Mouse (Mus musculus) kidney, embryonic 15.5 days (tissue): ENCODE data around the gene Ciapin1. TPM values are rescaled to one million over a fixed set of nuclear protein-coding genes. Genes with fewer than 3 reads are reported as not detected.

ENCODE experiments used
- ATAC-seq: fragments of 200-750 bp; cut with Nextera tagmentation; replicated peaks from 2 replicates; pipeline ENCODE4 v1.8.0; 2017; ENCODE audit warnings: moderate TSS enrichment; ENCODE audit not compliant: low FRiP score
- H3K27ac ChIP-seq: fragments of 300-500 bp; sonication (generic); 2 replicates; pipeline ENCODE4 v1.5.1; 2015; ENCODE audit warnings: mild to moderate bottlenecking, inconsistent platforms
- H3K27me3 ChIP-seq: fragments of 300-500 bp; sonication (generic); 2 replicates; pipeline ENCODE4 v1.6.1; 2015; ENCODE audit warnings: inconsistent platforms
- H3K36me3 ChIP-seq: fragments of 300-500 bp; sonication (generic); 2 replicates; pipeline ENCODE4 v1.6.1; 2015; ENCODE audit warnings: inconsistent platforms
- H3K4me1 ChIP-seq: fragments of 300-500 bp; sonication (generic); 2 replicates; pipeline ENCODE4 v1.6.1; 2015; ENCODE audit warnings: inconsistent platforms
- H3K4me2 ChIP-seq: fragments of 300-500 bp; sonication (generic); 2 replicates; pipeline ENCODE4 v1.6.1; 2015; ENCODE audit warnings: moderate library complexity, mild to moderate bottlenecking, inconsistent platforms
- H3K4me3 ChIP-seq: fragments of 300-500 bp; sonication (generic); replicated peaks from 2 replicates; pipeline ENCODE4 v1.5.1; 2015; ENCODE audit warnings: mild to moderate bottlenecking, inconsistent platforms
- H3K9ac ChIP-seq: fragments of 300-500 bp; sonication (generic); 2 replicates; pipeline ENCODE4 v1.6.1; 2015; ENCODE audit warnings: mild to moderate bottlenecking, inconsistent platforms
- H3K9me3 ChIP-seq: fragments of 300-500 bp; sonication (generic); replicated peaks from 2 replicates; pipeline ENCODE4 v1.6.1; 2016; ENCODE audit warnings: inconsistent platforms
- WGBS: fragments of 180-500 bp; shearing (Covaris S2); methylation state at CpG from one replicate; pipeline ENCODE4 v1.1.7; 2015; ENCODE audit warnings: mixed read lengths; 5-methylcytosine and 5-hydroxymethylcytosine counted together
- polyA plus RNA-seq: library from polyadenylated mRNA; unstranded; fragments of >200 nt; fragmentation: Nextera tagmentation; extraction: Ambion mirVana; gene quantifications from 2 replicates; pipeline ENCODE4 v1.2.1, GENCODE M21; 2015

Gene Ciapin1
- polyA plus RNA-seq, 1 experiment from 2014 or later = 126 TPM

GRCm38 (mm10) chr8:94781838-94782235, 56.3 kb downstream of the Ciapin1 start:
- WGBS = 8% methylated on average over 11 of the region's 11 CpGs
- Histone ChIP-seq H3K4me3 (no peak overlapping the region), H3K9ac (no peak overlapping the region), H3K27ac (peak overlapping the region; percentile 49), H3K36me3 (no peaks in the 10 kb centered on the region), H3K4me2 (peak overlapping the region; percentile 35), H3K27me3 (no peaks in the 10 kb centered on the region), H3K9me3 (no peaks in the 10 kb centered on the region), H3K4me1 (peaks cover 31% of the 10 kb centered on the region)
- peak; percentile 89 for ATAC-seq

GRCm38 (mm10) chr8:94781155-94781837, 56.9 kb downstream of the Ciapin1 start:
- H3K4me3 ChIP-seq = no peak overlapping the region
- ATAC-seq = peak; percentile 7; the same call in 1 of the 2 replicates
- H3K4me2 ChIP-seq = peak overlapping the region; percentile 35
- 62% methylated on average over 7 of the region's 7 CpGs for WGBS
- no peaks in the 10 kb centered on the region for H3K9me3 ChIP-seq
- H3K27ac ChIP-seq = peak overlapping the region; percentile 49; the same call in 1 of the 2 replicates
- no peak overlapping the region for H3K9ac ChIP-seq
- peaks cover 31% of the 10 kb centered on the region for H3K4me1 ChIP-seq
- no peaks in the 10 kb centered on the region for H3K27me3 ChIP-seq
- no peaks in the 10 kb centered on the region for H3K36me3 ChIP-seq

GRCm38 (mm10) chr8:94780491-94781154, 57.5 kb downstream of the Ciapin1 start:
- no peak overlapping the region for H3K4me3 ChIP-seq
- H3K27me3 ChIP-seq = no peaks in the 10 kb centered on the region
- ATAC-seq = no peak
- H3K27ac ChIP-seq = no peak overlapping the region
- H3K9me3 ChIP-seq = no peaks in the 10 kb centered on the region
- H3K4me2 ChIP-seq = no peak overlapping the region
- H3K36me3 ChIP-seq = no peaks in the 10 kb centered on the region
- WGBS = 85% methylated on average over 21 of the region's 21 CpGs
- H3K9ac ChIP-seq = no peak overlapping the region
- H3K4me1 ChIP-seq = peaks cover 31% of the 10 kb centered on the region

GRCm38 (mm10) chr8:94779534-94780294, 58.4 kb downstream of the Ciapin1 start:
- 89% methylated on average over 16 of the region's 16 CpGs for WGBS
- no peak overlapping the region for H3K9ac ChIP-seq
- H3K4me2 ChIP-seq = no peak overlapping the region
- no peak overlapping the region for H3K4me3 ChIP-seq
- peak overlapping the region; percentile 82; the same call in 1 of the 2 replicates for H3K27ac ChIP-seq
- ATAC-seq = no peak
- H3K36me3 ChIP-seq = no peaks in the 10 kb centered on the region
- peaks cover 4% of the 10 kb centered on the region for H3K27me3 ChIP-seq
- H3K4me1 ChIP-seq = peaks cover 31% of the 10 kb centered on the region
- no peaks in the 10 kb centered on the region for H3K9me3 ChIP-seq

GRCm38 (mm10) chr8:94778895-94779533, 59.1 kb downstream of the Ciapin1 start:
- no peak; the same call in 1 of the 2 replicates for ATAC-seq
- Histone ChIP-seq H3K27me3 (peaks cover 11% of the 10 kb centered on the region), H3K9ac (no peak overlapping the region), H3K9me3 (no peaks in the 10 kb centered on the region), H3K4me3 (no peak overlapping the region), H3K4me2 (no peak overlapping the region), H3K27ac (peak overlapping the region; percentile 82), H3K36me3 (no peaks in the 10 kb centered on the region), H3K4me1 (peaks cover 32% of the 10 kb centered on the region)
- WGBS = 65% methylated on average over 10 of the region's 10 CpGs

- Histone ChIP-seq H3K4me2 (0 out of 2 replicates have a peak overlapping the region, but pooled peaks have one; percentile 19), H3K27me3 (peaks cover 16% of the 10 kb centered on the region), H3K4me3 (no peak overlapping the region), H3K27ac (peak overlapping the region; percentile 82), H3K36me3 (no peaks in the 10 kb centered on the region), H3K9ac (no peak overlapping the region), H3K9me3 (no peaks in the 10 kb centered on the region), H3K4me1 (peaks cover 38% of the 10 kb centered on the region)
- WGBS = 24% methylated on average over 5 of the region's 5 CpGs
- ATAC-seq = peak; percentile 59; the same call in 1 of the 2 replicates
Observed at GRCm38 (mm10) chr8:94778473-94778872, 59.7 kb downstream of the Ciapin1 start.

- Histone ChIP-seq H3K36me3 (no peaks in the 10 kb centered on the region), H3K27me3 (peaks cover 21% of the 10 kb centered on the region), H3K4me2 (0 out of 2 replicates have a peak overlapping the region, but pooled peaks have one; percentile 19), H3K9me3 (no peaks in the 10 kb centered on the region), H3K9ac (no peak overlapping the region), H3K27ac (peak overlapping the region; percentile 82), H3K4me3 (no peak overlapping the region), H3K4me1 (peaks cover 39% of the 10 kb centered on the region)
- no peak for ATAC-seq
- 66% methylated on average over 10 of the region's 10 CpGs for WGBS
Observed at GRCm38 (mm10) chr8:94778036-94778435, 60.1 kb downstream of the Ciapin1 start.

GRCm38 (mm10) chr8:94776346-94776745, 61.8 kb downstream of the Ciapin1 start:
- peaks cover 47% of the 10 kb centered on the region for H3K4me1 ChIP-seq
- no peak overlapping the region for H3K4me3 ChIP-seq
- H3K9ac ChIP-seq = no peak overlapping the region
- H3K9me3 ChIP-seq = no peaks in the 10 kb centered on the region
- H3K27ac ChIP-seq = no peak overlapping the region
- H3K4me2 ChIP-seq = no peak overlapping the region
- peaks cover 38% of the 10 kb centered on the region for H3K27me3 ChIP-seq
- WGBS = 85% methylated on average over 2 of the region's 2 CpGs
- ATAC-seq = no peak
- no peaks in the 10 kb centered on the region for H3K36me3 ChIP-seq

GRCm38 (mm10) chr8:94774601-94775000, 63.6 kb downstream of the Ciapin1 start:
- Histone ChIP-seq H3K27me3 (peaks cover 51% of the 10 kb centered on the region), H3K4me2 (no peak overlapping the region), H3K27ac (no peak overlapping the region), H3K9ac (no peak overlapping the region), H3K4me1 (peaks cover 49% of the 10 kb centered on the region), H3K4me3 (no peak overlapping the region), H3K36me3 (no peaks in the 10 kb centered on the region), H3K9me3 (no peaks in the 10 kb centered on the region)
- ATAC-seq = no peak
- 89% methylated on average over 1 of the region's 1 CpGs for WGBS

- Histone ChIP-seq H3K36me3 (no peaks in the 10 kb centered on the region), H3K9ac (no peak overlapping the region), H3K9me3 (no peaks in the 10 kb centered on the region), H3K4me1 (peaks cover 41% of the 10 kb centered on the region), H3K4me2 (0 out of 2 replicates have a peak overlapping the region, but pooled peaks have one; percentile 14), H3K27me3 (peaks cover 60% of the 10 kb centered on the region), H3K27ac (no peak overlapping the region), H3K4me3 (no peak overlapping the region)
- WGBS = 30% methylated on average over 12 of the region's 12 CpGs
- ATAC-seq = no peak
Observed at GRCm38 (mm10) chr8:94773700-94774171, 64.4 kb downstream of the Ciapin1 start.

- peak overlapping the region; percentile 94 for H3K4me2 ChIP-seq
- H3K36me3 ChIP-seq = no peaks in the 10 kb centered on the region
- 49% methylated on average over 6 of the region's 6 CpGs for WGBS
- no peak for ATAC-seq
- peaks cover 62% of the 10 kb centered on the region for H3K27me3 ChIP-seq
- H3K9me3 ChIP-seq = no peaks in the 10 kb centered on the region
- H3K4me3 ChIP-seq = peak overlapping the region; percentile 58; the same call in 1 of the 2 replicates
- H3K27ac ChIP-seq = no peak overlapping the region
- H3K4me1 ChIP-seq = peaks cover 34% of the 10 kb centered on the region
- no peak overlapping the region for H3K9ac ChIP-seq
Observed at GRCm38 (mm10) chr8:94773048-94773447, 65.1 kb downstream of the Ciapin1 start.
